Mouse (Mus musculus): Measurements from ENCODE around the gene Il12b. TPM values are rescaled to one million over a fixed set of nuclear protein-coding genes. Genes with fewer than 3 reads are reported as not detected.
"Not testable (repeated sequence)": the region's sequence is repeated elsewhere in the genome, so short reads cannot be mapped to it uniquely, and the experiment has no call there.

The Il12b gene
- total RNA-seq, 2 experiments from 2014 or later, result not detected

DNA sequence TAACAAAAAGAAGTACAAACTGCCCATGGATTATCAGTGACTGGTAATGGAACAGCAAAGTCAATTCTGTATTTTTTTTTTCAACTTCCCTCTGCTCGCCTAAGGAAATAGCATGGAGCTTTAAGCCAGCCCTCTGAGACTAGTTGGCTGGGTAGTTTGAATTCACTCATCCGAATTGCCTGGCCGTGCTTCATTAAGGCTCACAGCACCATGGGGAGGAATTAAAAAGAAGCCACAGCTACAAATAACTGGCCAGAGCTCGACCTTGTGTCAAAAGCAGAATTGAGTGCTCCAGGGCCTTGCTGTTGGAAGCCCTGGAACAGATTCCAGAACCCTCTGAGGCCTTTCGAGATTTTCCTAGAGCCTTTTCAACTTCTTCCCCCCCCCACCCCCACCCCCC is 8.8 kb downstream of the Il12b start:
- DNase-seq (ENCODE audit: extremely low spot score in 1 of 2, low spot score in 1 of 2), result no peak

GRCm38 (mm10) chr11:44410413-44410812 is 10.6 kb downstream of the Il12b start:
- DNase-seq (ENCODE audit: extremely low spot score in 1 of 2, low spot score in 1 of 2), result no peak

DNA sequence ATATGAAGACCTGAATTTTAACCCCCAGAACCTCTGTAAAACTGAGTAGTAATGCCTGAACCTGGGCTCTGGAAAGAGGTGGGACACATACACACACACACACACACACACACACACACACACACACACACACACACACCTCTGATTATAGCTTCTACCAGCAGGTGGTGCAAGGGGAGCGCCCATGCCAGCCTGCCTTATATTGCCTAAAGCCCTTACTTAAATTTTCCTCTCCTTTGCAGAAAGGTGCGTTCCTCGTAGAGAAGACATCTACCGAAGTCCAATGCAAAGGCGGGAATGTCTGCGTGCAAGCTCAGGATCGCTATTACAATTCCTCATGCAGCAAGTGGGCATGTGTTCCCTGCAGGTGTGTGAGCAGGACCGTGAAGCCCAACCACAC is 12.4 kb downstream of the Il12b start:
- DNase-seq (ENCODE audit: extremely low spot score in 1 of 2, low spot score in 1 of 2), result no peak

GRCm38 (mm10) chr11:44413371-44413770 is 13.5 kb downstream of the Il12b start:
- no peak for DNase-seq (ENCODE audit: extremely low spot score in 1 of 2, low spot score in 1 of 2)

DNA sequence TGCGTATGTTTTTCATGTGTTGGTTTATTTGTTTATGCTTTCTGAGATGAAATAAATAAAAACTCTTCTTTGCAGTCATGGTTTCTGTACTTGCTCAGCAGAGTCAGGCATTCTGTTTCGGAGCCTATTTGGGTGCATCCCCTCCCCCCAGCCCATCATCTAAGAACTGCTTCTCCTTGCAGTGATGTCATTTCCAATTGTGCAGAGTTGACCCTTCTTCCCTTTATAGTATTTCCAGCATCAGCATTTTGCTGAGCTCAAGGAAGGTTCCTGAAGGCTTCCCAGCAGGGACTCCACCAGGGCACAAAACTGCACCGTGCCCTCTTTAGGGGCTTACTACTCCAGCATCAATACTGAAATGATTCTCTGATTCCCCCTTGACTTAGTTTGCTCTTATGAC is 14.7 kb downstream of the Il12b start:
- DNase-seq (ENCODE audit: extremely low spot score in 1 of 2, low spot score in 1 of 2), result no peak

DNA sequence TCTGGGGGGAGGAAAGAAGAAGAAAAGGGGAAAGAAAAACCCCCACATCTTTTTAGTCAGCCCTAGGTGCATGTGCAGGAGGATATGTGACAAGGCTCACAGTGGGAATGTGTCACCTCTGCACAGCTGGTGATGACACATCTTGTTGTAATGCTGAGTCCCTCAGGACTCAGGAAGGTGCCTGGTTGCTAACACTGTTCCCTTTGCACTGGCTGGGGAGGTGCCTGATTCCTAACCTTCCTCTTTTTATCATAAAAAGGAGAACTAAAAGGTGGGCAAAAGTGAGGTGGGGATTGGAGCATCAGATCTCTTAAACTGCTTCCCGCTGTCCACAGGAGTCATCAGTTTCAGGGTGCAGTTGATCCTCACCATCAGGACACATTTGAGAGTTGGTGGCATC is 17.5 kb downstream of the Il12b start:
- no peak for DNase-seq (ENCODE audit: extremely low spot score in 1 of 2, low spot score in 1 of 2)

- DNase-seq (ENCODE audit: extremely low spot score in 1 of 2, low spot score in 1 of 2), result no peak
Observed at GRCm38 (mm10) chr11:44422337-44423111, 22.7 kb downstream of the Il12b start.

- no peak for DNase-seq (ENCODE audit: extremely low spot score in 1 of 2, low spot score in 1 of 2)
Observed at GRCm38 (mm10) chr11:44423261-44423660, 23.4 kb downstream of the Il12b start.

DNA sequence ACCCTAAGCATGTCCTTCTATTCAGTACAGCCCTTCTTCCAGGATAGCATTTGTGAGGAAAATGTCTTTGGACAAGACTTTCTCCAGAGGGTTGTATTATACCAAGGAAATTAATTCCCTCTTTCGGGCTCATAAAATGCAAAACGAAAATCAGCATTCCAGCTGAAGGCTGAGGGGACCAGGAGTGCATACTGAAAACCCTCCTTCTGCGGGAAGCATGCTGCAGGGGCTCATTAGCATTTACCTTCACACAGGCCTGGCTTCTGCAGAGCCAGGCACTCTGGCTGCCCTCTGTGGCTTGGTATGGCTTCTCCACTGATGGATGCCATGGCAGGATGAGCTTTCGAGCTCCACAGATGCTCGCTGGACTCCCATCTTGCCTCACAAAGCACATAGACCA is 24.1 kb downstream of the Il12b start:
- no peak for DNase-seq (ENCODE audit: extremely low spot score in 1 of 2, low spot score in 1 of 2)

GRCm38 (mm10) chr11:44425006-44425405 is 25.1 kb downstream of the Il12b start:
- no peak for DNase-seq (ENCODE audit: extremely low spot score in 1 of 2, low spot score in 1 of 2)

DNA sequence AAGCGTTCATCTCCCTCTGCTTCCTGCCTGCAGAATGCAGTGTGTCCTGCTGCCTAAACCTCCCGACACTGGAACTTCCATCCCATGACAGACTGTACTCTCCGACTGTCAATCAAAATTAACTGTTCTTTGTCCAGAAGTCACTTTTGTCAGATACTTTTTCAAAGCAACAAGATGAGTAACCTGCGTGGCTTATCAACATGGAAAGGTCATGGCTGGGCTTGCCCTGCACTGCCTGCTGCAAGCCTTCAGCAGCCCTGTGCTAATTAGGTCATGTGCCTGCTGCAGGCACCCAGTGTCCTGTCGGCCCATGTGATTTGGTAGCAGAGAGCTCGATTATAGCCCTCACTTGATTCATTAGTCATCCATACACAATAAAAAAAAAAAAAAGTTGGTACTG is 25.8 kb downstream of the Il12b start:
- DNase-seq (ENCODE audit: extremely low spot score in 1 of 2, low spot score in 1 of 2), result no peak

DNA sequence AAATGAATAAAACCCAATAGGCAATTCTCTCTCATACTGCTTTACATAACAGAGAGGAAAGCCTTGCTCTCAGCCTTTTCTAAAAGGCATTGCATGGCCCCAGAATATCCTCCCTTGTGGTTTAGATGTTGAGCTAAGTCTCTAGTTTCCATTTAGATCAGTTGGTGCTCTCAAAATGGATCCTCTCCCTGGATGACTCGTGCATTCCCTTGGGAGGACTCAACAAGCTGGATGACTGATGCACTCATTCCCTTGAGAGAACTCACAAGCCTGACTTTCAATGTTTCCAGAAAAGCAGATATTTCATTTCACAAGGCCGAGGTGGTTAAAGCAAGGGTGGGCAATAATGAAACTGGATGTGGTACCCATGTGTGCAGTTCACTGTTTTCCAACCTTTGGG is 28.1 kb downstream of the Il12b start:
- no peak for DNase-seq (ENCODE audit: extremely low spot score in 1 of 2, low spot score in 1 of 2)

- no peak for DNase-seq (ENCODE audit: extremely low spot score in 1 of 2, low spot score in 1 of 2)
Observed at GRCm38 (mm10) chr11:44430036-44430435, 30.2 kb downstream of the Il12b start.

DNA sequence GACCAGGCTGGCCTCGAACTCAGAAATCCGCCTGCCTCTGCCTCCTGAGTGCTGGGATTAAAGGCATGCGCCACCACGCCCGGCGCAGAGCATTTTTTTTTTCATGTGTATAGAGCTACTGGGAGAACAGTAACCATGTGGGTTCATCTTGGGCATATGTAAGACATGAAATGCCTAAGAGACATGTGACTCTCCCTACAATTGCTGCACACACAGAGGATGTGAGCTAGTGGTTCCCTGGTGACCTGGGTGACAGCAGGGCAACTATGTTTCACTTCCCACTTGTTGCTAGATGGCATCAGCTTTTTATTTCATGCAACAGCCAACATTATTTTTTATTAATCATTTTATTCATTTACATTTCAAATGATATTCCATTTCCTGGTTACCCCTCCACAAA is 37.9 kb downstream of the Il12b start:
- DNase-seq (ENCODE audit: extremely low spot score in 1 of 2, low spot score in 1 of 2), result no peak

GRCm38 (mm10) chr11:44451046-44451445 is 51.2 kb downstream of the Il12b start:
- DNase-seq (ENCODE audit: extremely low spot score in 1 of 2, low spot score in 1 of 2), result no peak

- not testable (repeated sequence) for DNase-seq (ENCODE audit: extremely low spot score in 1 of 2, low spot score in 1 of 2)
Observed at GRCm38 (mm10) chr11:44452016-44452415, 52.2 kb downstream of the Il12b start.

GRCm38 (mm10) chr11:44453423-44453822 is 53.6 kb downstream of the Il12b start:
- peak; percentile 35 to 71 for DNase-seq (ENCODE audit: extremely low spot score in 1 of 2, low spot score in 1 of 2)

DNA sequence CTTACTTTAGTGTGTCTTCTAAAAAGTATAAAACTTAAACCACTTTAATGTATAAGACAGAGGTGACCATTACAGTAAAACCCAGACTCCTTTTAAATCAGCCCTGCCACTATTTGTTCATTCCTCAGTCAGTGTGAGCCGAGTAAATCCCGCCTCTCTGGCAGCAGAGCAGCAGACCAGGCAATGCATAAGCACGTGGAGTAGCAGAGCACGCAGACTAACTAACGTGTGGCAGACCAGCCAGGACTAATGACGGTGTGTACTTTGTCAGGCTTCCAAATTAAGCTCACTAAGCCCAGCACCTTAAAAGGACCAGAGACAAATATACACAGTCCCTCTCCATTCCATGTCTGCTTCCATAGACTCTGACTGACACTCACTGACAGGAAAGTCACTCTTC is 61.6 kb downstream of the Il12b start:
- no peak for DNase-seq (ENCODE audit: extremely low spot score in 1 of 2, low spot score in 1 of 2)

Other genes with a start within 250 kb of the Il12b start
- 10 to 100 TPM; 43.0 to 43.6 TPM for gene Ublcp1, start 70.4 kb downstream of the Il12b start, total RNA-seq (2021)
- gene Rnf145, start 118.9 kb downstream of the Il12b start, total RNA-seq (2021), result 100 to 1,000 TPM in 1 of 2 experiments, 10 to 100 TPM in 1; 90.7 to 106 TPM
- 1 to 10 TPM; 3.5 to 4.6 TPM for gene Ebf1, start 217.3 kb downstream of the Il12b start, total RNA-seq (2021)

All from layer of hippocampus, postnatal 25 days (tissue).